Mouse (Mus musculus): ENCODE data around the gene Klf13.

DNA sequence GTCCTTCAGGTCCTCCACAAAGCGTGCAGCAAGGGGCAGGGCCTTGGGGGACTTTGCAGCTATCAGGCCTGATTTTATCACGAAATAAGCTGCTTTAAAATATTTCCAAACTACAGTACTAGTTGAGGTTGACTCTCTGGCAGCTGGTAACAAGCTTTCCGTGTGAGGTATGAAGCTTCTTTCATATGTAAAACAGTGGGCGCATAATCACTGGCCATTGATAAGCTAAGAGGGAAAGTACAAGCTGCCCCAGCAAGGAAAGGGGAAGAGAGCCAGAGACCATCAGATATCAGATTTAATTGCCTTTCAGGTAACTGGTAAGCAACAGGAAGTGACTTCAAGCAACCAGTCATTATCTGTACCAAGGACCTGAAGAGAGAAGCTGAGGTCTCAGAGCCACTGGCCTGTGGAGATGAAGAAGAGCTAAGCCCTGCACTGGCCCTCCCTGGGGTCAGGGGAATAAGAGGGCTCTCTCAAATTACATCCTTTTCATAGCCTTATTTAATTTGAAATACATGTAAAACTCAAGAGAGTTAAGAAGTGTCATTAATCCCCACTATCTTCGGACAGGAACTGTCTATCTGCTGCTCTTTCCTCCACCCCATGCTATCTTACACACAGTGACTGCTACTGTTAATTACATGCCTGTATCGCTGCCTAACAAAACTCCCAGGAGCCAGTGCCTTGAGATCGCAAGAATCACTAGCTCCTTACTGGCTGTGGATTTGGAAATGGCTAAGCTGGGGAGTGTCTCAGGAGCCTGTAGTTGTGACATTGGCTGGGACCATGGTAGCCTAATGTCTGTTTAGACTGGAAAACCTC is 13.6 kb upstream of the Klf13 start:
- TF ChIP-seq CTCF (IDR thresholded peaks at IDR 0.05; ENCODE audit: control insufficient read depth, insufficient read depth, insufficient read length), result no peak
- no peak for TF ChIP-seq CEBPB (IDR thresholded peaks at IDR 0.05; ENCODE audit: low read depth)
- TF ChIP-seq MAX (IDR thresholded peaks at IDR 0.05), result no peak
